Mouse (Mus musculus): ENCODE measurements around the gene Arid1b. TPM values are rescaled to one million over a fixed set of nuclear protein-coding genes. Genes with fewer than 3 reads are reported as not detected.

The Arid1b gene
- polyA plus RNA-seq, 1 experiment from 2014 or later, result 5.0 TPM

- no peak for ATAC-seq (replicated peaks; ENCODE audit: insufficient number of reproducible peaks, insufficient read depth, low FRiP score, low read depth)
- WGBS, result 93% methylated on average over 5 of the region's 5 CpGs
- Histone ChIP-seq H3K27ac (no peak overlapping the region), H3K27me3 (no peaks in the 10 kb centered on the region), H3K9me3 (replicated peaks) (no peaks in the 10 kb centered on the region), H3K36me3 (no peaks in the 10 kb centered on the region), H3K4me1 (replicated peaks) (no peaks in the 10 kb centered on the region), H3K4me2 (no peak overlapping the region), H3K9ac (no peak overlapping the region), H3K4me3 (no peak overlapping the region)
These were observed 25.3 kb upstream of the Arid1b start for GRCm38 (mm10) chr17:4968878-4969277.

GRCm38 (mm10) chr17:4972261-4972660, 21.9 kb upstream of the Arid1b start:
- Histone ChIP-seq H3K9ac (no peak overlapping the region), H3K27ac (no peak overlapping the region), H3K9me3 (replicated peaks) (no peaks in the 10 kb centered on the region), H3K27me3 (no peaks in the 10 kb centered on the region), H3K4me2 (no peak overlapping the region), H3K4me1 (replicated peaks) (no peaks in the 10 kb centered on the region), H3K36me3 (no peaks in the 10 kb centered on the region), H3K4me3 (no peak overlapping the region)
- no peak for ATAC-seq (replicated peaks; ENCODE audit: insufficient number of reproducible peaks, insufficient read depth, low FRiP score, low read depth)
- 62% methylated on average over 6 of the region's 6 CpGs for WGBS

DNA sequence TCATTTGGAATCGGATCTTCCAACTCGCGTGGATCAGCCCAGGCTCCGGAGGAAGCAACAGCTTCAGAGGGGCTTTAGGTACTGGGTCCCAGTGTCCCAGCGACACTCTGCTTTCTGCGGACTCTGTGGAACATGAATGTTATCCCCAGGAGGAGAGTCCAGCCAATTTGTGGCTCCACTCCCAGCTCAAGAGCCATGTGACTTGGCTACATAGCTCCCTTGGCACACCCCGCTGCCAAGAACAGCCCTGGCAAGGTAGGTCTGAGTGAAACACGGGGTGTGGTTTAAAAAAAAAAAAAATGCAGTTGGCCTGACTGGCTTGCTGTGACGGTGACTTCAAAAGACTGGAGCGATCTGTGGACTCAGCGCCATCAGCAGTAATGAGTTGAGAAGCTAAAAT, 19.4 kb upstream of the Arid1b start:
- Histone ChIP-seq H3K36me3 (no peaks in the 10 kb centered on the region), H3K4me1 (replicated peaks) (no peaks in the 10 kb centered on the region), H3K27me3 (no peaks in the 10 kb centered on the region), H3K4me3 (no peak overlapping the region), H3K27ac (no peak overlapping the region), H3K9ac (no peak overlapping the region), H3K4me2 (no peak overlapping the region), H3K9me3 (replicated peaks) (no peaks in the 10 kb centered on the region)
- WGBS, result 66% methylated on average over 11 of the region's 11 CpGs
- peak; percentile 74 for ATAC-seq (replicated peaks; ENCODE audit: insufficient number of reproducible peaks, insufficient read depth, low FRiP score, low read depth)

DNA sequence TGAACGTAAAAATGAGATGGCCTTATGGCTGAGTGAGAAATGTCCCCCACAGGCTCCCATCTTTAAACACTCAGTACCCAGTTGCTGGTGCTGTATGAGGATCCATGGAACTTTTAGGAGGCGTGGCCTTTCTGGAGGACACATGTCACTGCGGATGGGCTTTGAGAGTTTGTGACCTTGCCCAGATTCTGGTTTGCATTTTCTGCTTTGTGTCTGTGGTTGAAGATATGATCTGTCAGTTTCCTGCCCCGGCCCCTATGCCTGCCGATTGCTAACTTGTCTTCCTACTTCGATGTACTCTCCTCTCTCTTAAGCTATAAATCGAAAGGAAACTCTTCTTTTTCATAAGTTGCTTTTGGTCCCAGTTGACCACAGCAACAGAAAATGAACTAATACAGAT, 14.0 kb upstream of the Arid1b start:
- Histone ChIP-seq H3K4me2 (no peak overlapping the region), H3K27me3 (no peaks in the 10 kb centered on the region), H3K4me1 (replicated peaks) (no peaks in the 10 kb centered on the region), H3K36me3 (no peaks in the 10 kb centered on the region), H3K4me3 (no peak overlapping the region), H3K9ac (no peak overlapping the region), H3K27ac (no peak overlapping the region), H3K9me3 (replicated peaks) (no peaks in the 10 kb centered on the region)
- WGBS, result 70% methylated on average over 7 of the region's 7 CpGs
- no peak for ATAC-seq (replicated peaks; ENCODE audit: insufficient number of reproducible peaks, insufficient read depth, low FRiP score, low read depth)

DNA sequence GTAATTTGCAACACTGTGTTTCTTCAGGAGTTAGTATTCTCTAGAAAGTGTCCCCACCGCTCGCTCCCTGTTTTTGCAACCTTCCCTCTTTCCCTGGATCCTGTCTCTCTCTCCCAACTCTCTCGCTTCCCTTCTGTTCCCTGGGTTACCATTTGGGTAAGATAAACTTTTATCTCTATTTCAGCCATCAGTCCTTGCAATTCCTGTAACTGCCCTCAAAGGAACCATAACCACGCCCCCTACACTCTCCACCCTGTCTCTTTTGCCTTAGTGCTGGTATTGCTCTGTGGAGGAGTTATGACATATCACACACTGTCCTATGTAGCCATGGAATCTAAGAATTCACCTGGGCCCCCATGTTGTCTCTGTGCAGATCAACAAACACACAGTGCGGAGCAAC, 11.3 kb upstream of the Arid1b start:
- Histone ChIP-seq H3K4me3 (no peak overlapping the region), H3K27me3 (no peaks in the 10 kb centered on the region), H3K4me2 (no peak overlapping the region), H3K27ac (no peak overlapping the region), H3K9ac (no peak overlapping the region), H3K36me3 (no peaks in the 10 kb centered on the region), H3K4me1 (replicated peaks) (no peaks in the 10 kb centered on the region), H3K9me3 (replicated peaks) (no peaks in the 10 kb centered on the region)
- 72% methylated on average over 5 of the region's 5 CpGs for WGBS
- no peak for ATAC-seq (replicated peaks; ENCODE audit: insufficient number of reproducible peaks, insufficient read depth, low FRiP score, low read depth)

DNA sequence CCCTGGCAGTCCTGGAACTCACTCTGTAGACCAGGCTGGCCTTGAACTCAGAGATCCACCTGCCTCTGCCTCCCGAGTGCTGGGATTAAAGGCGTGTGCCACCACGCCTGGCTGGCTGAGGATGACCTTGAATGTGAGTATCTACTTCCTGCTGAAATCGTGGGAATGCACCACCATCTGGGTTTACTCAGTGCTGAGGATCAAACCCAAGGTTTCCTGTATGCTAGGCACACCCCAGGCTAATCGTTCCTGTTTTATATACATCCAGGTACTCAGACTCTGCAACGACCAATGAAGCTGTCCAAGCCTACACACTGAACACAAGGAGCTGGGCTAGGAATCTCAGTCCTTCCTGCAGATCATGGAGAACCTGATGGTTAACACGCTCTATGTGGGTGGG, 9.4 kb upstream of the Arid1b start:
- Histone ChIP-seq H3K27ac (no peak overlapping the region), H3K9me3 (replicated peaks) (no peaks in the 10 kb centered on the region), H3K9ac (no peak overlapping the region), H3K4me2 (no peak overlapping the region), H3K4me3 (no peak overlapping the region), H3K27me3 (no peaks in the 10 kb centered on the region), H3K4me1 (replicated peaks) (no peaks in the 10 kb centered on the region), H3K36me3 (no peaks in the 10 kb centered on the region)
- 73% methylated on average over 7 of the region's 7 CpGs for WGBS
- ATAC-seq (replicated peaks; ENCODE audit: insufficient number of reproducible peaks, insufficient read depth, low FRiP score, low read depth), result no peak

DNA sequence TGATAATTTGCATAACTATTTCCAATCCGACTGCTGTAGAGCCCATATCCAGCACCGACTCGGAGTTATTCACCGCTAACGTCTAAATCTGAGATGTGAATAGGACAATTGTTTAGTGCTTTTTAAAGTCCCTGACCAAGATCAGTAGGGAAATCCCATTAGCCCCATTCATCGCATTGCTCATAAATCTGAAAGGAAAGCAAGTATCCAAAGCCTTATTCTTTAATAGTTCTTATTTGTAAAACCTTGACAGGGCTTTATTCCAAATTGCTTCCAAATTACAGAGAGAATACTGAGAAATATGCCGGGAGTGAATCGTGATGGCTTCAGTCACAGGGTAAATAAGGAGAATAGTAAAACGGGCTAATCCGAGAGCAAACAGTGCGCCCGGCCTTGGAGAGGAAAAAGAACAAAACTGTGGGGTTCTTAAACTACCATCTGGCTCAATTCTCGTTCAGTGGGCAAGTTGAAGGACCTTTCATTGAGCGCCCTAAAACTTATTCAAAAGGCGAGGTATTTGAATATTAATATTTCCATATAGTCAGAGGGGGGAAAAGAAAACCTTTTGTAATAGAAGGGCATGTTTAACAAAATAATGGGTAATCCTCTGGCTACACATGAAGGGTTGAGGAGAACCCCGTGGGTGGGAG, 3.1 kb upstream of the Arid1b start:
- no peak for ATAC-seq (replicated peaks; ENCODE audit: insufficient number of reproducible peaks, insufficient read depth, low FRiP score, low read depth)
- 87% methylated on average over 16 of the region's 16 CpGs for WGBS
- Histone ChIP-seq H3K4me2 (no peak overlapping the region), H3K27ac (no peak overlapping the region), H3K4me1 (replicated peaks) (peaks cover 4% of the 10 kb centered on the region; the same call in 1 of the 2 replicates), H3K4me3 (no peak overlapping the region), H3K36me3 (no peaks in the 10 kb centered on the region), H3K9ac (no peak overlapping the region), H3K27me3 (no peaks in the 10 kb centered on the region), H3K9me3 (replicated peaks) (no peaks in the 10 kb centered on the region)

DNA sequence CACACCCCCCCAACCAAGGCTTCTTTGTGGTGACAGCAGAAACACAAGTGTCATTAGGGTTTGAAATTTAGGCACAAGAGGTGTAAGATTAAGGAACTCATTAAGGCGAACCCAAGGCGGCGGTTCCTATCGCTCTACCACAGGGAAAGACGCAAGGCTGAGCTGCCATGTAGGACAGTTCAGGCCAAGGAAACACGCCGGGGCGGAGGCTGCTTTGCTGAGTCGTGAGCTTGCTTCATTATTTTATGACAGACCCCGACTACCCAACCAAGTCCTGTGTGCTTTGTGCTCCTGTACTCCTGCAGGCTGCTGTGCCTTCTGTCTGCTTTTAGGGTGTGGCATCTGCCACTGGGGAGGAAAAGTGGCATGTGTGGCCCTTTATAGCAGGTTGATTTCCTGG, 2.5 kb upstream of the Arid1b start:
- no peak overlapping the region for H3K4me2 ChIP-seq
- 86% methylated on average over 10 of the region's 10 CpGs for WGBS
- H3K4me3 ChIP-seq, result no peak overlapping the region

DNA sequence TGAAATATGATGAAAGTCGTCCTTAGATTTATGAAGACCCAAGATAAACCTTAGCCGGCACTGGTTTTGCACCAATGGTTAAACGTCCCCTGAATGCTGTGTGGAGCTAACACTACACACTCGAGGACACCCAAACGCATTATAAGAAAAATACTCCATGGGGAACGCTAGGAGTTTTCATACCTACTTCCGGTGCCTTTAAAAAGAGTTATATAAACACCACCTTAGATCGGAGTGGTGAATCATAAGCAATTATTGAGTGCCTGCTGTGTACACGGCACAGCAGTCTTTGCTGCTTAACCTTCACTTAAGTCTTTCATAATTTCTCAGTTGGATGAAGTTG, 664 bp upstream of the Arid1b start:
- ATAC-seq (replicated peaks; ENCODE audit: insufficient number of reproducible peaks, insufficient read depth, low FRiP score, low read depth), result no peak
- Histone ChIP-seq H3K36me3 (no peaks in the 10 kb centered on the region), H3K27ac (peak overlapping the region; percentile 98), H3K4me1 (replicated peaks) (peaks cover 11% of the 10 kb centered on the region), H3K27me3 (no peaks in the 10 kb centered on the region), H3K4me3 (peak overlapping the region; percentile 97), H3K9me3 (replicated peaks) (no peaks in the 10 kb centered on the region), H3K9ac (peak overlapping the region; percentile 97), H3K4me2 (peak overlapping the region; percentile 76)
- WGBS, result 18% methylated on average over 9 of the region's 9 CpGs

More for the DNA sequence above, 2.5 kb upstream of the Arid1b start:
- Histone ChIP-seq H3K27me3 (no peaks in the 10 kb centered on the region), H3K36me3 (no peaks in the 10 kb centered on the region), H3K27ac (no peak overlapping the region), H3K9me3 (replicated peaks) (no peaks in the 10 kb centered on the region), H3K9ac (no peak overlapping the region), H3K4me1 (replicated peaks) (peaks cover 4% of the 10 kb centered on the region; the same call in 1 of the 2 replicates)
- no peak for ATAC-seq (replicated peaks; ENCODE audit: insufficient number of reproducible peaks, insufficient read depth, low FRiP score, low read depth)

DNA sequence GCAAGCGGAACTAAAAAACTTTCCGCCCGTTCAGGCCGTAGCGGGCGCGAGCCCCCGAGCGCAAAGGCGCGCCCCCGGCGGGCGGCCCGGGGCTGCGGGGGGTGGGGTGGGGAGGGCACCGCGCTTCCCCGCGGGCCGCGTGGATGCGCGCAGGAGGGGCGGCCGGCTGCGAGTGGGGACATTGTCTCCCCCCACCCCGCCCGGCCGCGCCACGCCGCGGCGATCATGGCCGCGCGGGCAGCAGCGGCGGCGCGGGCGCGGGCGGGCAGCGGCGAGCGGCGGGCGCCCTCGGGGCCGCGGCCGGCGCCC, 326 bp downstream of the Arid1b start:
- Histone ChIP-seq H3K4me3 (peak overlapping the region; percentile 97), H3K9me3 (replicated peaks) (no peaks in the 10 kb centered on the region), H3K9ac (peak overlapping the region; percentile 97), H3K27me3 (no peaks in the 10 kb centered on the region), H3K27ac (peak overlapping the region; percentile 98), H3K4me2 (peak overlapping the region; percentile 76), H3K36me3 (no peaks in the 10 kb centered on the region), H3K4me1 (replicated peaks) (peaks cover 15% of the 10 kb centered on the region)
- peak; percentile 59 for ATAC-seq (replicated peaks; ENCODE audit: insufficient number of reproducible peaks, insufficient read depth, low FRiP score, low read depth)
- WGBS, result under 1% methylated on average over 23 of the region's 55 CpGs

DNA sequence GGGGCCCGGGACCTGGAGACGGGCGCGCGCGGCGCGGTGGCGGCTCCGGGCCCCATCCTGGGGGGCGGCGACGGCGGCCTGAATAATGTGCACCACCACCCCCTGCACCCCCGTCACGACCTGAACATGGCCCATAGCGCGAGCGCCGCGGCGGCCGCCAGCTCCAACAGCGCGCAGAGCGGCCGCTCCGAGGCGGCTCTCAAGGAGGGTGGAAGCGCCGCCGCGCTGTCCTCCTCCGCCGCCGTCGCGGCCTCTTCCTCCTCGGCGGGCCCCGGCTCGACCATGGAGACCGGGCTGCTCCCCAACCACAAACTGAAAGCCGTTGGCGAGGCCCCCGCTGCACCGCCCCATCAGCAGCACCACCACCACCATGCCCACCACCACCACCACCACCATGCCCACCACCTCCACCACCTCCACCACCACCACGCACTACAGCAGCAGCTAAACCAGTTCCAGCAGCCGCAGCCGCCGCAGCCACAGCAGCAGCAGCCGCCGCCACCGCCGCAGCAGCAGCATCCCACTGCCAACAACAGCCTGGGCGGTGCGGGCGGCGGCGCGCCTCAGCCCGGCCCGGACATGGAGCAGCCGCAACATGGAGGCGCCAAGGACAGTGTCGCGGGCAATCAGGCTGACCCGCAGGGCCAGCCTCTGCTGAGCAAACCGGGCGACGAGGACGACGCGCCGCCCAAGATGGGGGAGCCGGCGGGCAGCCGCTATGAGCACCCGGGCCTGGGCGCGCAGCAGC, 855 bp downstream of the Arid1b start:
- Histone ChIP-seq H3K27ac (peak overlapping the region; percentile 98), H3K4me2 (peak overlapping the region; percentile 76), H3K4me1 (replicated peaks) (peaks cover 16% of the 10 kb centered on the region), H3K9ac (peak overlapping the region; percentile 97), H3K36me3 (no peaks in the 10 kb centered on the region), H3K27me3 (no peaks in the 10 kb centered on the region), H3K9me3 (replicated peaks) (no peaks in the 10 kb centered on the region), H3K4me3 (peak overlapping the region; percentile 97)
- WGBS, result under 1% methylated on average over 64 of the region's 81 CpGs
- peak; percentile 75 for ATAC-seq (replicated peaks; ENCODE audit: insufficient number of reproducible peaks, insufficient read depth, low FRiP score, low read depth)

DNA sequence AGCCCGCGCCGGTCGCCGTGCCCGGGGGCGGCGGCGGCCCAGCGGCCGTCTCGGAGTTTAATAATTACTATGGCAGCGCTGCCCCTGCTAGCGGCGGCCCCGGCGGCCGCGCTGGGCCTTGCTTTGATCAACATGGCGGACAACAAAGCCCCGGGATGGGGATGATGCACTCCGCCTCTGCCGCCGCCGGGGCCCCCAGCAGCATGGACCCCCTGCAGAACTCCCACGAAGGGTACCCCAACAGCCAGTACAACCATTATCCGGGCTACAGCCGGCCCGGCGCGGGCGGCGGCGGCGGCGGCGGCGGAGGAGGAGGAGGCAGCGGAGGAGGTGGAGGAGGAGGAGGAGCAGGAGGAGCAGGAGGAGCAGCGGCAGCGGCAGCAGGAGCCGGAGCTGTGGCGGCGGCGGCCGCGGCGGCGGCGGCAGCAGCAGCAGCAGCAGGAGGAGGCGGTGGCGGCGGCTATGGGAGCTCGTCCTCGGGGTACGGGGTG, 1.5 kb downstream of the Arid1b start:
- under 1% methylated on average over 43 of the region's 56 CpGs for WGBS
- ATAC-seq (replicated peaks; ENCODE audit: insufficient number of reproducible peaks, insufficient read depth, low FRiP score, low read depth), result no peak; the same call in 1 of the 2 replicates
- peak overlapping the region; percentile 76 for H3K4me2 ChIP-seq
- H3K9me3 ChIP-seq (replicated peaks), result no peaks in the 10 kb centered on the region
- H3K9ac ChIP-seq, result peak overlapping the region; percentile 97
- peaks cover 21% of the 10 kb centered on the region for H3K4me1 ChIP-seq (replicated peaks)
- peak overlapping the region; percentile 98 for H3K27ac ChIP-seq
- H3K4me3 ChIP-seq, result peak overlapping the region; percentile 97
- no peaks in the 10 kb centered on the region for H3K36me3 ChIP-seq
- H3K27me3 ChIP-seq, result no peaks in the 10 kb centered on the region

Data from heart, embryonic 15.5 days (tissue).